Mouse (Mus musculus) hindbrain, embryonic 16.5 days (tissue): ENCODE measurements around the gene Casq2. TPM values are rescaled to one million over a fixed set of nuclear protein-coding genes. Genes with fewer than 3 reads are reported as not detected.
"Not testable (repeated sequence)": the region's sequence is repeated elsewhere in the genome, so short reads cannot be mapped to it uniquely, and the experiment has no call there.

Source experiments
- ATAC-seq: fragments of 200-750 bp; cut with Nextera tagmentation; 2 replicates; pipeline ENCODE4 v1.8.0; 2017; ENCODE audit warnings: moderate TSS enrichment, moderate library complexity
- H3K27ac ChIP-seq: fragments of 300-500 bp; sonication (generic); 2 replicates; pipeline ENCODE4 v1.5.1; 2014; ENCODE audit warnings: low read depth, mild to moderate bottlenecking, control low read depth, low read length, moderate library complexity
- H3K27me3 ChIP-seq: fragments of 300-500 bp; sonication (generic); replicated peaks from 2 replicates; pipeline ENCODE4 v1.6.1; 2014; ENCODE audit warnings: low read length; ENCODE audit not compliant: control insufficient read depth, insufficient read depth
- H3K36me3 ChIP-seq: fragments of 300-500 bp; sonication (generic); 2 replicates; pipeline ENCODE4 v1.6.1; 2014; ENCODE audit warnings: mild to moderate bottlenecking, low read length, moderate library complexity, mixed read lengths; ENCODE audit not compliant: control insufficient read depth, insufficient read depth
- H3K4me1 ChIP-seq: fragments of 300-500 bp; sonication (generic); 2 replicates; pipeline ENCODE4 v1.6.1; 2014; ENCODE audit warnings: low read depth, low read length; ENCODE audit not compliant: control insufficient read depth, insufficient read depth
- H3K4me2 ChIP-seq: fragments of 300-500 bp; sonication (generic); 2 replicates; pipeline ENCODE4 v1.6.1; 2014; ENCODE audit warnings: mild to moderate bottlenecking, low read length, control low read depth, moderate library complexity
- H3K4me3 ChIP-seq: fragments of 300-500 bp; sonication (generic); 2 replicates; pipeline ENCODE4 v1.5.1; 2014; ENCODE audit warnings: mild to moderate bottlenecking, low read length, control low read depth, moderate library complexity
- H3K9ac ChIP-seq: fragments of 300-500 bp; sonication (generic); 2 replicates; pipeline ENCODE4 v1.6.1; 2014; ENCODE audit warnings: low read depth, mild to moderate bottlenecking, control low read depth, low read length, moderate library complexity
- H3K9me3 ChIP-seq: fragments of 300-500 bp; sonication (generic); 2 replicates; pipeline ENCODE4 v1.6.1; 2014; ENCODE audit warnings: mild to moderate bottlenecking, low read length, moderate library complexity; ENCODE audit not compliant: control insufficient read depth
- WGBS: fragments of 180-500 bp; shearing (Covaris S2); extraction: QIAGEN DNeasy Blood & Tissue Kit; methylation state at CpG from one replicate; pipeline ENCODE4 v1.1.7; 2014; 5-methylcytosine and 5-hydroxymethylcytosine counted together
- polyA plus RNA-seq: library from polyadenylated mRNA; unstranded; fragments of >200 nt; fragmentation: Nextera tagmentation; extraction: Ambion mirVana; gene quantifications from 2 replicates; pipeline ENCODE4 v1.2.1, GENCODE M21; 2015

The Casq2 gene
- polyA plus RNA-seq, 1 experiment from 2014 or later = 0.76 TPM

GRCm38 (mm10) chr3:102158759-102159422, 72.7 kb downstream of the Casq2 start:
- Histone ChIP-seq H3K36me3 (no peaks in the 10 kb centered on the region), H3K9me3 (no peaks in the 10 kb centered on the region), H3K4me1 (no peaks in the 10 kb centered on the region), H3K27me3 (no peaks in the 10 kb centered on the region), H3K4me2 (no peak overlapping the region), H3K4me3 (no peak overlapping the region), H3K27ac (no peak overlapping the region), H3K9ac (no peak overlapping the region)
- ATAC-seq = peak; percentile 62; the same call in 1 of the 2 replicates
- WGBS = 66% methylated on average over 14 of the region's 14 CpGs

- Histone ChIP-seq H3K36me3 (no peaks in the 10 kb centered on the region), H3K27me3 (no peaks in the 10 kb centered on the region), H3K9ac (no peak overlapping the region), H3K4me3 (no peak overlapping the region), H3K9me3 (no peaks in the 10 kb centered on the region), H3K4me1 (no peaks in the 10 kb centered on the region), H3K27ac (no peak overlapping the region), H3K4me2 (no peak overlapping the region)
- ATAC-seq = peak; percentile 79; the same call in 1 of the 2 replicates
- WGBS = 60% methylated on average over 14 of the region's 14 CpGs
These were observed 73.5 kb downstream of the Casq2 start for GRCm38 (mm10) chr3:102159423-102160325.

GRCm38 (mm10) chr3:102163861-102164260, 77.6 kb downstream of the Casq2 start:
- H3K4me2 ChIP-seq, H3K27me3 ChIP-seq, H3K36me3 ChIP-seq, H3K9me3 ChIP-seq, ATAC-seq, H3K9ac ChIP-seq, H3K4me3 ChIP-seq, H3K27ac ChIP-seq: not testable (repeated sequence)
- 64% methylated on average over 1 of the region's 1 CpGs for WGBS
- peaks cover 11% of the 10 kb centered on the region for H3K4me1 ChIP-seq

DNA sequence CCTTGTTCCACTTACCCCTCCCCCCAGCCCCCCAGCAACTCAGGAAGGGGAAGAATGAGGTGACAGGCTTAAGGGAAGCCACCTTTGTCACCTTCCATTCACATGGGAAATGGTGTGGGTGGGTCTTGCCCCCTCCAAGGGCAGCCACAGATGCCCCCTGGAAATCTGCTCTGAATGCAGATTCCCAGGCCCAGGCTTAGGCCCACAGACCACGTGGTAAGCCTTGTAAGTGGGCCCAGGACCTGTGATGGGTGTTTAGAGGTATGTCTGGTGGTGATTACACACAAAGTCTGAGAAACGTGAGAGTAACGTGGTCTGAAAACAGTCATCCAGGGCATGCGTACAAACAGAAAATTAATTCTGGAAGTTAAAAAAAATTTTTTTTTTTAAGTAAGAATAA, 78.7 kb downstream of the Casq2 start:
- H3K9ac ChIP-seq = no peak overlapping the region
- no peak overlapping the region for H3K4me2 ChIP-seq
- 72% methylated on average over 4 of the region's 4 CpGs for WGBS
- no peak overlapping the region for H3K27ac ChIP-seq
- no peak for ATAC-seq
- H3K9me3 ChIP-seq = no peaks in the 10 kb centered on the region
- no peaks in the 10 kb centered on the region for H3K27me3 ChIP-seq
- H3K4me1 ChIP-seq = peaks cover 20% of the 10 kb centered on the region
- no peak overlapping the region for H3K4me3 ChIP-seq
- H3K36me3 ChIP-seq = no peaks in the 10 kb centered on the region

- no peak for ATAC-seq
- WGBS = 76% methylated on average over 21 of the region's 21 CpGs
These were observed 79.5 kb downstream of the Casq2 start for GRCm38 (mm10) chr3:102165536-102166286.

DNA sequence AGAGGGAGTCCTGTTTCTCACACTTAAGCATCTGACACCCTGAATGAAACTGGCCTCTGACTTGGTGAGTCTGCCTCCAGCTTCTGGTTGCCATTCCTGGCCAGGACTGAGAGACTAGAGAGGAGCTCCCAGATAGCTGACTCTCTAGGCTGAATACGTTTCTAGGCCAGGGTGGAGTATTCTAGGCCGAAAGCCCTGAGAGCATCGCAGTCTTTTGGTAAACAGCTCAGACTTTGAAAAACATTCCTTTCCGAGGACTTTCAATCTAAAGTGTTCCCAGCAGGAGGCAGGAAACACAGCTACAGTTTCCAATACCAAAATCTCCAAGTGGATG, 80.0 kb downstream of the Casq2 start:
- H3K4me2 ChIP-seq = no peak overlapping the region
- no peaks in the 10 kb centered on the region for H3K27me3 ChIP-seq
- no peak overlapping the region for H3K9ac ChIP-seq
- peaks cover 24% of the 10 kb centered on the region for H3K4me1 ChIP-seq
- no peak overlapping the region for H3K27ac ChIP-seq
- no peaks in the 10 kb centered on the region for H3K36me3 ChIP-seq
- ATAC-seq = no peak
- WGBS = 71% methylated on average over 4 of the region's 4 CpGs
- H3K4me3 ChIP-seq = no peak overlapping the region
- H3K9me3 ChIP-seq = no peaks in the 10 kb centered on the region

More at GRCm38 (mm10) chr3:102165536-102166286, 79.5 kb downstream of the Casq2 start:
- H3K27ac ChIP-seq = no peak overlapping the region
- peaks cover 24% of the 10 kb centered on the region for H3K4me1 ChIP-seq
- no peaks in the 10 kb centered on the region for H3K9me3 ChIP-seq
- H3K36me3 ChIP-seq = no peaks in the 10 kb centered on the region
- H3K27me3 ChIP-seq = no peaks in the 10 kb centered on the region
- H3K4me3 ChIP-seq = no peak overlapping the region
- H3K9ac ChIP-seq = no peak overlapping the region
- no peak overlapping the region for H3K4me2 ChIP-seq

DNA sequence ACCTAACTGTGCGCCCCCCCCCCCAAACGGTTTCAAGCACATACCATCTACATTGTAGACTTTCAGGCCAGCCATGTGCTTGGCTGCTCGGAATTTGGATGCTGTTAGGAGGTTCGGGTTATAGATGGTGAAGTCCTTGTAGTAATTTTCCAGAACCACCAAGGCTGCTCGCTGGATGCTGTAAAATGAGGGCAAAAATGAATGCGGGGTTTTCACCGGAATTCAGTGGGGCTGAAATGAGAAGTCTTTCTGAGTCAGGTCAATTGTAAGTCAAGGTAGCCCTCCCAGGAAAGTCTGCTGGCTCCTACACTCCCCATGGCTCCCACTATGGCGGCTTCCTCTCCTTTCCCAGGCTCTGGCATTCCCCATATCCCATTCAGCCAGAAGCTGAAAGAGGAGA, 80.6 kb downstream of the Casq2 start:
- Histone ChIP-seq H3K27me3 (no peaks in the 10 kb centered on the region), H3K4me3 (no peak overlapping the region), H3K9me3 (no peaks in the 10 kb centered on the region), H3K4me1 (peaks cover 24% of the 10 kb centered on the region), H3K9ac (no peak overlapping the region), H3K4me2 (no peak overlapping the region), H3K27ac (no peak overlapping the region), H3K36me3 (no peaks in the 10 kb centered on the region)
- 86% methylated on average over 8 of the region's 8 CpGs for WGBS
- ATAC-seq = no peak

- H3K36me3 ChIP-seq = no peaks in the 10 kb centered on the region
- 12% methylated on average over 10 of the region's 10 CpGs for WGBS
- H3K9me3 ChIP-seq = no peaks in the 10 kb centered on the region
- H3K4me2 ChIP-seq = no peak overlapping the region
- no peak for ATAC-seq
- peak overlapping the region; percentile 5; the same call in 1 of the 2 replicates for H3K9ac ChIP-seq
- peaks cover 24% of the 10 kb centered on the region for H3K4me1 ChIP-seq
- no peaks in the 10 kb centered on the region for H3K27me3 ChIP-seq
- no peak overlapping the region for H3K27ac ChIP-seq
- H3K4me3 ChIP-seq = no peak overlapping the region
These were observed 81.5 kb downstream of the Casq2 start for GRCm38 (mm10) chr3:102167555-102168210.
